Mouse (Mus musculus) liver, postnatal 0 days (tissue): ENCODE data around the gene Rassf4. TPM values are rescaled to one million over a fixed set of nuclear protein-coding genes. Genes with fewer than 3 reads are reported as not detected.
A peak's percentile ranks its signal among the peaks of the same experiment; 100 is the strongest.

Experiments used
- ATAC-seq: fragments of 200-750 bp; cut with Nextera tagmentation; 2 replicates; pipeline ENCODE4 v1.8.0; 2017; ENCODE audit warnings: mild to moderate bottlenecking, moderate library complexity
- DNase-seq: peaks from one replicate; pipeline ENCODE4 v3.0.0-alpha.2; 2016
- H3K27ac ChIP-seq: fragments of 300-500 bp; sonication (generic); 2 replicates; pipeline ENCODE4 v1.5.1; 2014; ENCODE audit warnings: antibody characterized with exemption, moderate library complexity, mild to moderate bottlenecking, low read depth
- H3K27me3 ChIP-seq: fragments of 300-500 bp; sonication (generic); 2 replicates; pipeline ENCODE4 v1.6.1; 2014; ENCODE audit warnings: low read length, control low read depth, mixed read lengths; ENCODE audit not compliant: insufficient read depth
- H3K36me3 ChIP-seq: fragments of 300-500 bp; sonication (generic); replicated peaks from 2 replicates; pipeline ENCODE4 v1.6.1; 2014; ENCODE audit warnings: mild to moderate bottlenecking, control low read depth, low read length, moderate library complexity, mixed read lengths; ENCODE audit not compliant: insufficient read depth
- H3K4me1 ChIP-seq: fragments of 300-500 bp; sonication (generic); 2 replicates; pipeline ENCODE4 v1.6.1; 2014; ENCODE audit warnings: antibody characterized with exemption, mild to moderate bottlenecking, control low read depth; ENCODE audit not compliant: insufficient read depth
- H3K4me2 ChIP-seq: fragments of 300-500 bp; sonication (generic); 2 replicates; pipeline ENCODE4 v1.6.1; 2014; ENCODE audit warnings: low read depth, mild to moderate bottlenecking, low read length, moderate library complexity, mixed read lengths
- H3K4me3 ChIP-seq: fragments of 300-500 bp; sonication (generic); 2 replicates; pipeline ENCODE4 v1.5.1; 2014; ENCODE audit warnings: low read depth, low read length
- H3K9ac ChIP-seq: fragments of 300-500 bp; sonication (generic); replicated peaks from 2 replicates; pipeline ENCODE4 v1.6.1; 2014; ENCODE audit warnings: mild to moderate bottlenecking, moderate library complexity
- H3K9me3 ChIP-seq: fragments of 300-500 bp; sonication (generic); 2 replicates; pipeline ENCODE4 v1.6.1; 2016; ENCODE audit warnings: mild to moderate bottlenecking, control low read depth, low read length, mixed read lengths
- CTCF ChIP-seq: sonication (generic); IDR thresholded peaks from 2 replicates; pipeline ENCODE4 v1.5.1; 2016; ENCODE audit warnings: antibody characterized with exemption, low read depth
- EP300 ChIP-seq: IDR thresholded peaks from 2 replicates; pipeline ENCODE4 v1.6.1; 2016; ENCODE audit warnings: antibody characterized with exemption, low read depth, mild to moderate bottlenecking
- WGBS: fragments of 180-500 bp; shearing (Covaris S2); extraction: QIAGEN DNeasy Blood & Tissue Kit; methylation state at CpG from one replicate; pipeline ENCODE4 v1.1.7; 2014; ENCODE audit not compliant: insufficient replicate concordance; 5-methylcytosine and 5-hydroxymethylcytosine counted together
- polyA plus RNA-seq: library from polyadenylated mRNA; unstranded; fragments of >200 nt; fragmentation: Nextera tagmentation; extraction: Ambion mirVana; gene quantifications from 2 replicates; pipeline ENCODE4 v1.2.1, GENCODE M21; 2015

Rassf4 gene
- polyA plus RNA-seq, 1 experiment from 2014 or later: 9.6 TPM

DNA sequence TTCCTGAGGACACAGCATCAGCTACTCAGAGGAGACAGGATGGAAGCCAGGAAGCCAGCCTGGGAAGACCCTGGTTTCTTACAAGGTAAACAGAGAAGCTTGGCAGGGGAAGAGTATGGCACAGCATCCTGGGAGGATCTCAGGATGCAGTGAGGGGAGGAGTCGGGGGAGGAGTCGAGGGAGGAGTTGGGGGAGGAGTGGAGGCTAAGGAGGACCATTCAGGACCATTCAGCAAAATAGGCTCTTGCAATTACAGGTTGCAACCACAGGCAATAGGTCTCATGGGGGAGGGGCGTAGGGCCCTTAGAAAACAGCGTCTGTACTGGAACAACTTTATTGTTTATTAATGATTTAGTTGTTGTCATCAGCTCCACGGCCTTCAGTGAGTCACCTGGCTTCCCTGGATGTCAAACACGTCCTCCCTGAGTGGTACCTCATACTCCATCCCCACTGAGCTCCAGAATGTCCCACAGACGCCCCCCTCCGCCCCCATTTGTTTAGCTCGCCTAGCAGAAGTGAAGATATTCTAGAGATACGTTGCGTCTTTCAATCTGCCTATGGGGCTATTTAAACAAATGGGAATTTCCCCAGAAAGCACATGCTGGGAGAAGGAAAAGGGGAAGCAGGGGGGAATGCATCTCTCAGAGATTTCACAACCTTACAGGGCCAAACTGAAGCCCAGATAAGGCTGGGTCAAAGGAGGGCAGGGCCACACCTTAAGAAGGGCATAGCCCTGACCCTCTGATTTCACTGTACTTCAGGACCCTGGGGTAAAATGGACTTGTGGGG lies 4.9 kb downstream of the Rassf4 start:
- H3K27ac ChIP-seq: no peak overlapping the region

DNA sequence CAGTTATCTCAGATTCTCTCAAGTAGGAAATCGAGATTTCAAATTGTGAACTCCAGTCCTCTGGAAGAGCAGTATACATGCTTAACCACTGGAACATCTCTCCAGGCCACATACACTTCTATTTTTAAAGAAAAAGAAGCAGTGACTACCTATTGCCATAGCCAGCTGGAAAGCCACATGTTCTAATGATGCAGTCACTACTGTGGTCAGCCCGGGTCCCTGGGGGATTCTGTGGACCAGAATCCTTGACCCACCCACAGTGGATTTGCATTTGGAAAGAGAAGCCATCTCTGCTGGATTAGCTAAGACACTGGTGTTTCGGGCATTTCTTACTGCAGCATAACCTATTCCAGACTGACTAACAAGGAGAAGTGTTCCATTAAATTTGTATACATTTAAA lies 6.4 kb downstream of the Rassf4 start:
- no peaks in the 10 kb centered on the region for H3K9me3 ChIP-seq
- no peak overlapping the region for H3K9ac ChIP-seq
- no peak overlapping the region for H3K4me3 ChIP-seq
- no peak for TF ChIP-seq CTCF
- TF ChIP-seq EP300: no peak
- H3K36me3 ChIP-seq: no peaks in the 10 kb centered on the region
- no peak for ATAC-seq
- no peak overlapping the region for H3K4me2 ChIP-seq
- DNase-seq: no peak
- peaks cover 10% of the 10 kb centered on the region for H3K4me1 ChIP-seq
- WGBS: 57% methylated on average over 3 of the region's 3 CpGs
- H3K27me3 ChIP-seq: no peaks in the 10 kb centered on the region
- no peak overlapping the region for H3K27ac ChIP-seq

More for the DNA sequence above, 4.9 kb downstream of the Rassf4 start:
- TF ChIP-seq CTCF (no peak), EP300 (no peak)
- 39% methylated on average over 11 of the region's 11 CpGs for WGBS
- Histone ChIP-seq H3K27me3 (no peaks in the 10 kb centered on the region), H3K4me2 (no peak overlapping the region), H3K4me3 (no peak overlapping the region), H3K4me1 (peaks cover 13% of the 10 kb centered on the region), H3K36me3 (no peaks in the 10 kb centered on the region), H3K9ac (no peak overlapping the region), H3K9me3 (no peaks in the 10 kb centered on the region)
- ATAC-seq (peak; percentile 47), DNase-seq (peak; percentile 56)

DNA sequence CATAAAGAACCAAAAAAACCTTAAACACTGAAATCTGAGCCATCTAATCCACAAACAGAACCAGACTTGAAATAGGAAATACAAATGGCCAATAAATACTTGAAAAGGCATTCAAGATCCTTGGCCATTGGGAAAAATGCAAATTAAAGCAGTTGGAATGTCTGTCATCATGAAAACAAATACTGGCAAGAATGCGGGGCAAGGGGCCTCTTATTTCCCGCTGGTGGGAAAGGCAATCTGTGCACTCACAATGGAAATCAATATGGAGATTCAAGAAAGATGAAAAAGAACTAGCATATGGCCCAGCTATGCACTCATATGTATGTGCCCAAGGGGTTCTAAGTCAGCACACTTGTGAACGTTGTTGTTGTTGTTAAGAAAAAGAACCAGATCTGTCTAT lies 6.9 kb downstream of the Rassf4 start:
- H3K9ac ChIP-seq: no peak overlapping the region
- H3K4me1 ChIP-seq: peaks cover 10% of the 10 kb centered on the region
- no peaks in the 10 kb centered on the region for H3K36me3 ChIP-seq
- DNase-seq (no peak), ATAC-seq (no peak)
- 68% methylated on average over 3 of the region's 3 CpGs for WGBS
- H3K4me2 ChIP-seq: no peak overlapping the region
- no peak for TF ChIP-seq CTCF
- no peak for TF ChIP-seq EP300
- no peaks in the 10 kb centered on the region for H3K27me3 ChIP-seq
- no peak overlapping the region for H3K4me3 ChIP-seq
- no peaks in the 10 kb centered on the region for H3K9me3 ChIP-seq
- no peak overlapping the region for H3K27ac ChIP-seq

DNA sequence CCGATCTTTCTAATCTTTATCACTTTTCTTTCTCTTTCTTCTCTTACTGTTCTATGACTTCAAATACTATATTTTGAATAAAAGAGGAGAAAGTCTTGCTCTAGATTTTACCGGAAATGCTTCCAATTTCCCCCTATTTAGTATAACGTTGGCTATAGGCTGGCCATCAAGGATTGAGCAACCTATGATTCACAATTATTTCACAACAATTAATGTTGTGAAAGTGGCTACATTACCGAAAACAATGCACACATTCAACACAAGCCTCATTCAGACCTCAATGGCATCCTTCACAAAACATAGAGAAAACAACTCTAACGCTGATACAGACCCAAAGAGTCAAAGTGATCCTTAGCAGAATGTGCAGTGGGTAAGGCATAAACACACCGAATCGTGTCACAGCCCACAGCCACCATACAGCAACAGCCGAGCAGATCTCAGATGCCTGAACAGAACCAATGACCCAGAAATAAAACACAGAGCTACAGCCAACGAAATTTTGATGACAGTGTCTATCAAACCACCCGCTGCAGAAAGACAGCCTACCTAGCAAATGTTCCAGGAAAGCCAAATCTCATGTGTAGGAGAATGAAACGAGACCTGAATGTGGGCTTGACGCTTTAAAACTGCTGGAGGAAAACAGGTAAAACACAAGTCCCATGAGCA lies 7.5 kb downstream of the Rassf4 start:
- 69% methylated on average over 12 of the region's 12 CpGs for WGBS

DNA sequence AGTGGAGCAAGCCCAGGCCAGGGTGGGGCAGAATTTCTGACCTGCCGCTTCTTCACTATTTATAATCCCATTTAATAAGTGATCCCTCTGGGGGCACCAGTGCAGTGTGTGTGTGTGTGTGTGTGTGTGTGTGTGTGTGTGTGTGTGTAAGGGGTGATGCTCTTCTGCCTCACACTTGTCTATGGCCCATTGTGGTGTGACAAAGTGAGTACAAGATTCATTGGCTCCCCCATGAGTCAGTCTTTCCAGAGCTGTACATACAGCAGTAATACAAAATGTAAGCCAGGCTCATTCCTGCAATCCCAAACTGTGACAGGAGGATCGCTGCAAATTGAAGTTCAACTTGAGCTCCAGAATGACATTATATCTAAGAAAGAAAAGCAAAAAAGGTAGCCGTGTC lies 8.9 kb downstream of the Rassf4 start:
- ATAC-seq (no peak), DNase-seq (no peak)
- no peak overlapping the region for H3K4me3 ChIP-seq
- no peak for TF ChIP-seq EP300
- TF ChIP-seq CTCF: no peak
- 76% methylated on average over 3 of the region's 3 CpGs for WGBS
- H3K36me3 ChIP-seq: no peaks in the 10 kb centered on the region
- no peak overlapping the region for H3K9ac ChIP-seq
- H3K4me1 ChIP-seq: peaks cover 5% of the 10 kb centered on the region; the same call in 1 of the 2 replicates
- no peaks in the 10 kb centered on the region for H3K27me3 ChIP-seq
- H3K4me2 ChIP-seq: no peak overlapping the region
- 0 out of 2 replicates have a peak overlapping the region, but pooled peaks have one; percentile 34 for H3K27ac ChIP-seq
- no peaks in the 10 kb centered on the region for H3K9me3 ChIP-seq

More for the DNA sequence above, 7.5 kb downstream of the Rassf4 start:
- H3K27ac ChIP-seq: no peak overlapping the region
- no peak overlapping the region for H3K4me2 ChIP-seq
- no peak overlapping the region for H3K9ac ChIP-seq
- H3K4me1 ChIP-seq: peaks cover 8% of the 10 kb centered on the region
- H3K9me3 ChIP-seq: no peaks in the 10 kb centered on the region
- no peaks in the 10 kb centered on the region for H3K36me3 ChIP-seq
- ATAC-seq (no peak), DNase-seq (no peak)
- no peak overlapping the region for H3K4me3 ChIP-seq
- no peaks in the 10 kb centered on the region for H3K27me3 ChIP-seq
- TF ChIP-seq EP300: no peak
- TF ChIP-seq CTCF: no peak

DNA sequence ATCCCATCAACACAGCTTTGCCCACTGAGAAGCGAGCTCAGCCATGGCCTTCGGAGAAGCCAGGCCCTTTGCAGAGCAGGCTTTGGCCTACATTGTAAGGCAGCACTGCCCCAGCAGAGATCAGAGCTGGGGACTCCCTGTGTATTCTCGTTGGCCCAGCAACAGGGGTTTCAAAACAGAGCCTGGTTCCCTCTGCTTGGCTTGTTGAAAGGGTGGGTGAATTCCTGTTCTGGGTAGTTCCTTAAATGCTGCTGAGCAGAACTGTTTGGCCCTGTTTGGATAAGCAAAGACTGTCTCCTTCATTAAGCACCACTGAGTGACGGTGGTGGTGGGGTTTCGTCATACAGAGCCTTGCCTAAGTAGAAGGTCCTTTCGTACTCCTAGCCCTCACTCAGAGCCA lies 9.7 kb downstream of the Rassf4 start:
- WGBS: 48% methylated on average over 6 of the region's 6 CpGs
- no peaks in the 10 kb centered on the region for H3K27me3 ChIP-seq
- no peaks in the 10 kb centered on the region for H3K36me3 ChIP-seq
- peaks cover 3% of the 10 kb centered on the region; the same call in 1 of the 2 replicates for H3K4me1 ChIP-seq
- H3K4me3 ChIP-seq: no peak overlapping the region
- no peak overlapping the region for H3K9ac ChIP-seq
- TF ChIP-seq EP300: no peak
- no peak for TF ChIP-seq CTCF
- H3K9me3 ChIP-seq: no peaks in the 10 kb centered on the region
- H3K4me2 ChIP-seq: no peak overlapping the region
- H3K27ac ChIP-seq: 0 out of 2 replicates have a peak overlapping the region, but pooled peaks have one; percentile 34
- ATAC-seq: peak; percentile 53
- DNase-seq: no peak
